Mouse (Mus musculus): ENCODE results near the gene Sppl3. TPM values are rescaled to one million over a fixed set of nuclear protein-coding genes. Genes with fewer than 3 reads are reported as not detected.
A peak's percentile ranks its signal among the peaks of the same experiment; 100 is the strongest.

Sppl3 gene
- total RNA-seq, 2 experiments from 2014 or later = 85.2 to 87.0 TPM

DNA sequence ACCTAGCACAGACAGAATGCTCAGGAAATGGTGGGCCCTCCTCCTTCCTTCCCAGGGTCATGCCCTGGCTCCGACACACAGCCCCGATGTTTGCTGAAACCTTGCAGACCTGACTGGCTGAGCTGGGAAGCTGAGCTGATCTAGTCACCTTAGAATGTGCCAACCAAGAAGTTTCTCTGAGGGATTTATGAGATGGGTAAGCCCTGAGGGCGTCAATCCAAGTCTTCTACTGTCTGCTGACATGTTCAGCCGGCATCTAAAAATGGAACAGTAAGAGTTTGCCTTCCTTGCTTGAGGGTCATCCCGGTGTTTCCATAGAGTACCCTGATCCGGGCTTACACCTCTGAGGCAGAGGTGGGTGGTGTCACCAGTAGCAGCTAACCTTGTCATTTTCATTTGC, 8.2 kb upstream of the Sppl3 start:
- Histone ChIP-seq H3K27ac (no peak overlapping the region), H3K4me3 (no peak overlapping the region)
- no peak for DNase-seq (ENCODE audit: extremely low spot score in 1 of 2, low spot score in 2 of 2)
- TF ChIP-seq CTCF (IDR thresholded peaks at IDR 0.05) = no peak
- intact Hi-C loops (cut with DNase I) = no loop called here

DNA sequence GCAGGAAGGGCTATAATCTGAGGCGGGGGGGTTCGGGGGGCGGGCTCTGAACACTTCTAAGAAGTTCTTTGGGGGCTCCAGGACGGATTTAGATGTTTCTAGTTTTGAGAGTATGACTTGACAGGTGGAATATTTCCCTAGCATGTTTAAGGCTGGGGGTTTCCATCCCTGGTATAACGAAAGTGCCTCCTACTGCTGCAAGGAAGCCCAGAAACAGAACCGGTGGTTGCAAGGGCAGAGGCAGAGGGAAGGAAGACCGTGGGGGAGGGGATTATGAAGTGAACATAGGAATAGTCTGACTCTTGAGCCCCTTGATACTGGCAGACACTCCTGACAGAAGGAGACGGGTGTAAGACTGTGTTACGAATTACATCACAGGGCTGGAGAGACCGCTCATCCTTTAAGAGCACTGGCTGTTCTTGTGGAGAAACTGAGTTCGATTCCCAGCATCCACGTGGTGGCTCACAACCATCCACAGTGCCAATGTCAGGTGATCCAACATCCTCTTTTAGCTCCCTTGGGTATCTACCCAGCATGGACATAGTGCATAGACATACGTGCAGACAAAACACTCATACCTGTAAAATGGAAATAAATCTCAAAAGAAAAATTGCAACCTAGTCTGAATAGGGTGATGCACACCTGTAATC, 7.6 kb upstream of the Sppl3 start:
- no peak for DNase-seq (ENCODE audit: extremely low spot score in 1 of 2, low spot score in 2 of 2)
- intact Hi-C loops (cut with DNase I) = no loop called here

GRCm38 (mm10) chr5:115007768-115008167, 3.2 kb upstream of the Sppl3 start:
- H3K4me3 ChIP-seq = no peak overlapping the region
- DNase-seq (ENCODE audit: extremely low spot score in 1 of 2, low spot score in 2 of 2) = no peak
- no peak for TF ChIP-seq CTCF (IDR thresholded peaks at IDR 0.05)
- H3K27ac ChIP-seq = no peak overlapping the region
- intact Hi-C loops (cut with DNase I) = no loop called here

More for the DNA sequence above, 7.6 kb upstream of the Sppl3 start:
- H3K4me3 ChIP-seq = no peak overlapping the region
- no peak overlapping the region for H3K27ac ChIP-seq
- no peak for TF ChIP-seq CTCF (IDR thresholded peaks at IDR 0.05)

DNA sequence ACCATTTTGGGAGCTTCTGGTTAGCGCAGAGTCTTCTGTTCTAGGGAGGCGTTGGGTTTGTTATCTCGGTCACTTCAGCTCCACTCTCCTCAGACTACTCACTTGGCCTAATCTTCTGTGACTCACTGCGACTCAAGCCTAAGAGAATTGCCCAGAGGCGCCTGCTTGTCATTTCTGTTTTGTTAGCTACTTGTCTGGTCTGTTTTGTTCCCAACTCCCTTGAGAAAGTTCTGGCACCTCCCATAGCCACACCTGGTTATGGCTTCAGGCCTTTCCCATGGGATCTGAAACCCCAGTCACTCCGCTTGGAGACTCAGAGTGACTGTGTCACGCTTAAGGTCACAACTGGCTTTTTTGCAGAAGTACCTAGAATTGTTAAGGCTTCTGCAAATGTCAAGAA, 2.6 kb upstream of the Sppl3 start:
- no peak for TF ChIP-seq CTCF (IDR thresholded peaks at IDR 0.05)
- no peak for DNase-seq (ENCODE audit: extremely low spot score in 1 of 2, low spot score in 2 of 2)
- no peak overlapping the region for H3K4me3 ChIP-seq
- intact Hi-C loops (cut with DNase I) = no loop called here
- no peak overlapping the region for H3K27ac ChIP-seq

DNA sequence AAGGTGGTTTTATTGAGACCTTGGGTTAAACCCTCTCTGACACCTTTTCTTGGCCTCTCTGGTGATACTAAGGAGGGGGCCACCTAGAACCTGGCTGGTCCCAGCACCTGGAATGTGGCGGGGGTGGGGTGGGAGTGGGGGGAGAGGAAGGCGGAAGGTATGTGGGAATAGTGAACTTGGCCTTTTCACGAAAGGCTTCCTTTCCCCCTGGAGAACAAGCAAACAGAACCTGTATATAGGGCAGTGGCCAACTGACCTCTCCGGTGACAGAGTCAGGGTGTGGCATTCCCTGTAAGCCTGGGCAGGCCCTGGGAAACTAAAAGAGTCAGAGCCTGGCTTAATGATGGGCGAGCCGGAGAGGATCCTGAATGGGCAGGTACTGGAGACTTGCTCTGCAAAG, 1.8 kb upstream of the Sppl3 start:
- Histone ChIP-seq H3K4me3 (no peak overlapping the region), H3K27ac (no peak overlapping the region)
- intact Hi-C loops (cut with DNase I) = no loop called here
- TF ChIP-seq CTCF (IDR thresholded peaks at IDR 0.05) = no peak
- DNase-seq (ENCODE audit: extremely low spot score in 1 of 2, low spot score in 2 of 2) = no peak

DNA sequence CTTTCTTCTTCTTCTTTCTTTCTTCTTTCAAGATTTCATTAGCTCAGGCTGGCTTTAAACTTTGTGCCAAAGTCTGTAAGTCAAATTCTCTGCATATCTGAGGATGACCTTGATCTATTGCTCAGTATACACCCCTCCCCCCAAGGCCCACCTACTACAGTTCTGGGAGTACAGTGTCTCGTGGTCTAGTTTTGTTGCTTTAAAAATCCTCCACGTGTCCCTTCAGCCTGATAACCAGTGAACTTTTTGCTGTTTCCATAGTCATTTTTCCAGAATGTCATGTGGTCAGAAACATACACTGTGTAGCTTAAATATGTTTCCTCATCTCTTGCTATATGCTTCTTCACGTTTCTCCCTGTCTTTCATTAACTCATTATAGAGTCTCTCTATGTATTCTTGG, 976 bp upstream of the Sppl3 start:
- Histone ChIP-seq H3K4me3 (peak overlapping the region; percentile 96), H3K27ac (no peak overlapping the region)
- intact Hi-C loops (cut with DNase I) = no loop called here
- no peak for TF ChIP-seq CTCF (IDR thresholded peaks at IDR 0.05)
- DNase-seq (ENCODE audit: extremely low spot score in 1 of 2, low spot score in 2 of 2) = no peak

DNA sequence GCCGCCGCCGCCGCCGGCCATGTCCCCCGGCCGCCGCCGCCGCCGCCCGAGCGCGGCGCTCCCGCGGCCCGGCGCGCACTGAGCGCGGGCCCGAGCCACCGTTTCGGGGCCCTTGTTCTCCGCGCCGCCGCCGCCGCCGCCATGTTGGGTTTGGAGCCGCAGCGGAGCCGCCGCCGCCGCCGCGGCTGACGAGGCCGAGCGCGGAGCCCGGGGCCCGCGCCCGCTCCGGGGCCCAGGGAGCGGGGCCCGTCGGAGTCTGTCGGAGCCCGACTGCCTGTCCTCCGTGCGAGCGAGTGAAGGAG, 231 bp downstream of the Sppl3 start:
- DNase-seq (ENCODE audit: extremely low spot score in 1 of 2, low spot score in 2 of 2) = no peak
- Histone ChIP-seq H3K27ac (peak overlapping the region; percentile 88), H3K4me3 (peak overlapping the region; percentile 96)
- TF ChIP-seq CTCF (IDR thresholded peaks at IDR 0.05) = no peak
- intact Hi-C loops (cut with DNase I) = no loop called here

GRCm38 (mm10) chr5:115011519-115012261, 753 bp downstream of the Sppl3 start:
- Histone ChIP-seq H3K27ac (peak overlapping the region; percentile 88), H3K4me3 (peak overlapping the region; percentile 96)
- intact Hi-C loops (cut with DNase I) = loop anchor here (2.0 kb wide), 1 partner anchor 65 kb away; no protein-coding TSS in a partner anchor
- TF ChIP-seq CTCF (IDR thresholded peaks at IDR 0.05) = no peak
- DNase-seq (ENCODE audit: extremely low spot score in 1 of 2, low spot score in 2 of 2) = peak; percentile 46 to 50

- intact Hi-C loops (cut with DNase I) = loop anchor here (2.0 kb wide), 1 partner anchor 63 kb away; no protein-coding TSS in a partner anchor
- TF ChIP-seq CTCF (IDR thresholded peaks at IDR 0.05) = no peak
- Histone ChIP-seq H3K4me3 (no peak overlapping the region), H3K27ac (no peak overlapping the region)
- no peak for DNase-seq (ENCODE audit: extremely low spot score in 1 of 2, low spot score in 2 of 2)
Measured at GRCm38 (mm10) chr5:115013436-115013835, 2.5 kb downstream of the Sppl3 start.

DNA sequence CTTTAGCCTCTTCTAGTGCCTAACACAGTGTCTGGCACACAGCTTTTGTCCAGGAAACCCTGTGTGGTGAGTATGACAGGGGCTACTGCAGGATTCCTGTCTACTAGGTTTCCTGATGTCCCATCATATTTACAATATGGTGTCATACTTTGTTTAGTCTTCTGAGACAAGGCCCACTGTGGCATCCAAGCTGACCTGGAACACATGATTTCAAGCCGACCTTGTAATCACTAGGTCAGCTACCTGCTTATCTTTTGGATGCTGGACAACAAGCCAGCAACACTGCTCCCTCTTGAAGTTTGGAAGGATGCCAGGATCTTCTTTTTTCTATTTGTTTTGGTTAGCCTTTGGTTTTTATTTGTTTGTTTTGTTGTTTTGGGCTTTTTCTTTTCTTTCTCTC, 3.6 kb downstream of the Sppl3 start:
- Histone ChIP-seq H3K4me3 (no peak overlapping the region), H3K27ac (no peak overlapping the region)
- no peak for TF ChIP-seq CTCF (IDR thresholded peaks at IDR 0.05)
- intact Hi-C loops (cut with DNase I) = no loop called here
- DNase-seq (ENCODE audit: extremely low spot score in 1 of 2, low spot score in 2 of 2) = no peak

DNA sequence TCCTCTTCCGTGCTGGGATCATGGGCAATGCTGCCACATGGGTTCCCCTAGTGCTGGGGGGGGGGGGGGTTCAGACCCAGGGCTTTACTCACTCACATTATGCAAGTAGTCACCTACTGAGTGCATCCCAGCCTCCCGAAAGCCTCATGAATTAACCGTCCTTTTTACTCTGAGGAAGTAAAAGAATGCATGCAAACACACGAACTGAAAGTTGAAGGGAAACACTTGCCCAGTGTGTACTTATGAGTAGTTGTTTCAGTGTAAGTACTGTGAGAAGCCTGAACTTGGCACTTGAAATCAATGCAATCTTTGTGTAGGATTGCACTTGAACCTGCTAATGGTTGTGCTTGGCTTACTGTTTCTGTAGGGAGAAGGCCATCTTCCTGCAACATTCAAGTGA, 4.2 kb downstream of the Sppl3 start:
- intact Hi-C loops (cut with DNase I) = no loop called here
- Histone ChIP-seq H3K27ac (no peak overlapping the region), H3K4me3 (no peak overlapping the region)
- TF ChIP-seq CTCF (IDR thresholded peaks at IDR 0.05) = no peak
- DNase-seq (ENCODE audit: extremely low spot score in 1 of 2, low spot score in 2 of 2) = no peak

- no peak for TF ChIP-seq CTCF (IDR thresholded peaks at IDR 0.05)
- Histone ChIP-seq H3K4me3 (no peak overlapping the region), H3K27ac (no peak overlapping the region)
- intact Hi-C loops (cut with DNase I) = no loop called here
- no peak for DNase-seq (ENCODE audit: extremely low spot score in 1 of 2, low spot score in 2 of 2)
Measured at GRCm38 (mm10) chr5:115018270-115018669, 7.3 kb downstream of the Sppl3 start.

GRCm38 (mm10) chr5:115018813-115019212, 7.9 kb downstream of the Sppl3 start:
- Histone ChIP-seq H3K4me3 (no peak overlapping the region), H3K27ac (no peak overlapping the region)
- intact Hi-C loops (cut with DNase I) = no loop called here
- no peak for DNase-seq (ENCODE audit: extremely low spot score in 1 of 2, low spot score in 2 of 2)
- TF ChIP-seq CTCF (IDR thresholded peaks at IDR 0.05) = no peak

Data from left cerebral cortex, adult 2 months (tissue).